Mouse (Mus musculus) liver, embryonic 14.5 days (tissue): ENCODE measurements around the gene Adcy6. TPM values are rescaled to one million over a fixed set of nuclear protein-coding genes. Genes with fewer than 3 reads are reported as not detected.
A peak's percentile ranks its signal among the peaks of the same experiment; 100 is the strongest.

Experiments used
- ATAC-seq: fragments of 200-750 bp; cut with Nextera tagmentation; 2 replicates; pipeline ENCODE4 v1.8.0; 2017; ENCODE audit warnings: moderate number of reproducible peaks, mild to moderate bottlenecking, moderate library complexity; ENCODE audit not compliant: insufficient read depth
- DNase-seq, 3 experiments: peaks; one replicate each; pipeline ENCODE4 v3.0.0-alpha.2; 2012 to 2013; ENCODE audit warnings: low read depth in 3 of 3, low spot score in 3 of 3
- H3K27ac ChIP-seq: fragments of 300-500 bp; sonication (generic); 2 replicates; pipeline ENCODE4 v1.5.1; 2014; ENCODE audit warnings: moderate library complexity, mild to moderate bottlenecking, control low read depth, inconsistent platforms
- H3K27me3 ChIP-seq: fragments of 300-500 bp; sonication (generic); 2 replicates; pipeline ENCODE4 v1.6.1; 2014; ENCODE audit warnings: mild to moderate bottlenecking, low read length, moderate library complexity; ENCODE audit not compliant: control insufficient read depth, insufficient read depth
- H3K36me3 ChIP-seq: fragments of 300-500 bp; sonication (generic); replicated peaks from 2 replicates; pipeline ENCODE4 v1.6.1; 2014; ENCODE audit warnings: low read depth; ENCODE audit not compliant: control insufficient read depth, insufficient read depth
- H3K4me1 ChIP-seq, 2 experiments: fragments of 200-500 bp in 1 of 2; fragments of 300-500 bp in 1 of 2; sonication (generic) in 1 of 2; replicated peaks; 2 replicates each; pipeline ENCODE4 v1.6.1; 2012 to 2014; ENCODE audit warnings: antibody characterized with exemption in 1 of 2, inconsistent platforms in 1 of 2, low read length in 1 of 2; ENCODE audit not compliant: control insufficient read depth in 2 of 2, insufficient read depth in 2 of 2
- H3K4me2 ChIP-seq: fragments of 300-500 bp; sonication (generic); 2 replicates; pipeline ENCODE4 v1.6.1; 2014; ENCODE audit warnings: low read depth, mild to moderate bottlenecking, control low read depth, moderate library complexity
- H3K4me3 ChIP-seq, 2 experiments: fragments of 200-500 bp in 1 of 2; fragments of 300-500 bp in 1 of 2; sonication (generic) in 1 of 2; 2 replicates each; pipeline ENCODE4 v1.5.1; 2012 to 2014; ENCODE audit warnings: low read depth in 2 of 2, low read length in 2 of 2, mild to moderate bottlenecking in 2 of 2, control low read depth in 1 of 2, inconsistent platforms in 1 of 2, moderate library complexity in 1 of 2; ENCODE audit not compliant: insufficient read depth in 1 of 2
- H3K9ac ChIP-seq: fragments of 300-500 bp; sonication (generic); replicated peaks from 2 replicates; pipeline ENCODE4 v1.6.1; 2014; ENCODE audit warnings: mild to moderate bottlenecking, control low read depth, moderate library complexity
- H3K9me3 ChIP-seq: fragments of 300-500 bp; sonication (generic); 2 replicates; pipeline ENCODE4 v1.6.1; 2016; ENCODE audit warnings: low read length, mixed read lengths; ENCODE audit not compliant: control insufficient read depth
- CTCF ChIP-seq: IDR thresholded peaks from 2 replicates; pipeline ENCODE4 v1.5.1; 2016; ENCODE audit warnings: antibody characterized with exemption, low read depth, control low read depth
- EP300 ChIP-seq: IDR thresholded peaks from 2 replicates; pipeline ENCODE4 v1.6.1; 2016; ENCODE audit warnings: antibody characterized with exemption, low read depth
- WGBS: fragments of 180-500 bp; shearing (Covaris S2); extraction: QIAGEN DNeasy Blood & Tissue Kit; methylation state at CpG from one replicate; pipeline ENCODE4 v1.1.7; 2014; ENCODE audit not compliant: insufficient replicate concordance; 5-methylcytosine and 5-hydroxymethylcytosine counted together
- polyA plus RNA-seq, 2 experiments: library from polyadenylated mRNA; depleted of rRNA in 1 of 2; stranded (reverse) in 1 of 2; unstranded in 1 of 2; fragments of >200 nt; fragmentation: Nextera tagmentation in 1 of 2; extraction: Ambion mirVana in 1 of 2; gene quantifications; 2 replicates each; pipeline versions ENCODE4 v1.2.1 to v1.2.3; 2012 to 2014

Adcy6 gene
- polyA plus RNA-seq, 2 experiments, result 4.2 to 13.1 TPM

GRCm38 (mm10) chr15:98573293-98573692 is 36.6 kb downstream of the Adcy6 start:
- no peak overlapping the region for H3K27ac ChIP-seq
- H3K4me1 ChIP-seq, result peaks cover 7% of the 10 kb centered on the region in 2 experiments; a peak in 3 of 4 replicates
- no peak for DNase-seq
- no peak overlapping the region for H3K4me3 ChIP-seq
- no peaks in the 10 kb centered on the region for H3K27me3 ChIP-seq
- no peak for ATAC-seq
- TF ChIP-seq EP300 (no peak), CTCF (no peak)
- no peaks in the 10 kb centered on the region for H3K9me3 ChIP-seq
- WGBS, result 75% methylated on average over 4 of the region's 4 CpGs
- no peak overlapping the region for H3K9ac ChIP-seq
- no peaks in the 10 kb centered on the region for H3K36me3 ChIP-seq
- H3K4me2 ChIP-seq, result no peak overlapping the region

GRCm38 (mm10) chr15:98570873-98571538 is 38.9 kb downstream of the Adcy6 start, which contains the start of the genes Ccnt1 and 4930415O20Rik:
TSS of gene Ccnt1 (minus strand) at chr15:98570923.
TSS of gene 4930415O20Rik (plus strand) at chr15:98571004.
- ATAC-seq, result no peak
- H3K9ac ChIP-seq, result no peak within 1 kb of the TSS
- TF ChIP-seq CTCF, result no peak
- no peak for TF ChIP-seq EP300
- WGBS, result 58% methylated on average over 10 of the region's 10 CpGs
- H3K9me3 ChIP-seq, result no peaks in the 10 kb centered on the region
- DNase-seq, result no peak
- peaks cover 8 to 11% of the 10 kb centered on the region in 2 experiments for H3K4me1 ChIP-seq
- H3K36me3 ChIP-seq, result peaks cover under 1% of the 10 kb centered on the region; the same call in 1 of the 2 replicates
- no peaks in the 10 kb centered on the region for H3K27me3 ChIP-seq
- no peak within 1 kb of the TSS for H3K4me2 ChIP-seq
- no peak within 1 kb of the TSS for H3K27ac ChIP-seq
- no peak within 1 kb of the TSS for H3K4me3 ChIP-seq

- TF ChIP-seq EP300 (no peak), CTCF (no peak)
- ATAC-seq, result no peak
- no peaks in the 10 kb centered on the region for H3K27me3 ChIP-seq
- peaks cover 18 to 19% of the 10 kb centered on the region in 2 experiments for H3K4me1 ChIP-seq
- no peak overlapping the region for H3K27ac ChIP-seq
- WGBS, result 62% methylated on average over 4 of the region's 4 CpGs
- no peak overlapping the region for H3K4me2 ChIP-seq
- H3K4me3 ChIP-seq, result no peak overlapping the region
- H3K9ac ChIP-seq, result no peak overlapping the region
- no peak for DNase-seq
- H3K36me3 ChIP-seq, result peaks cover 11% of the 10 kb centered on the region
- no peaks in the 10 kb centered on the region for H3K9me3 ChIP-seq
Measured at GRCm38 (mm10) chr15:98569795-98570365, 40.0 kb downstream of the Adcy6 start.

- ATAC-seq, result no peak
- Histone ChIP-seq H3K9ac (peak overlapping the region; percentile 89), H3K4me2 (peak overlapping the region; percentile 93), H3K27me3 (no peaks in the 10 kb centered on the region), H3K4me3 (peak overlapping the region; percentile 79 to 97; a peak in 3 of 4 replicates), H3K27ac (no peak overlapping the region), H3K36me3 (peaks cover 16% of the 10 kb centered on the region), H3K4me1 (peaks cover 18 to 19% of the 10 kb centered on the region in 2 experiments), H3K9me3 (no peaks in the 10 kb centered on the region)
- 64% methylated on average over 7 of the region's 7 CpGs for WGBS
- no peak for DNase-seq
- TF ChIP-seq CTCF, result no peak
- TF ChIP-seq EP300, result no peak
Measured at GRCm38 (mm10) chr15:98569216-98569615, 40.7 kb downstream of the Adcy6 start.

GRCm38 (mm10) chr15:98568256-98569033 is 41.4 kb downstream of the Adcy6 start:
- Histone ChIP-seq H3K27me3 (no peaks in the 10 kb centered on the region), H3K4me2 (peak overlapping the region; percentile 93), H3K4me3 (peak overlapping the region; percentile 79 to 97), H3K9me3 (no peaks in the 10 kb centered on the region), H3K9ac (peak overlapping the region; percentile 89), H3K36me3 (peaks cover 22% of the 10 kb centered on the region), H3K27ac (peak overlapping the region; percentile 90), H3K4me1 (peaks cover 18 to 19% of the 10 kb centered on the region in 2 experiments)
- ATAC-seq (no peak), DNase-seq (peak; percentile 15 to 32 (median 19))
- 5% methylated on average over 22 of the region's 22 CpGs for WGBS
- TF ChIP-seq EP300 (no peak), CTCF (0 out of 2 replicates have a peak, but pooled peaks have one; percentile 3)
